Mouse (Mus musculus) gastrocnemius, postnatal 36 days (tissue): ENCODE data around the gene Clptm1. TPM values are rescaled to one million over a fixed set of nuclear protein-coding genes. Genes with fewer than 3 reads are reported as not detected.
"Not testable (repeated sequence)": the region's sequence is repeated elsewhere in the genome, so short reads cannot be mapped to it uniquely, and the experiment has no call there.

ENCODE experiments used
- DNase-seq, 2 experiments: peaks; one replicate each; pipeline ENCODE4 v3.0.0; 2022
- intact Hi-C: fragments of 180-260 bp; cut with DNase I; formaldehyde crosslinking; loops from one replicate; pipeline ENCODE4 v1.15.1; 2025
- total RNA-seq, 2 experiments: library from RNA; stranded (reverse); gene quantifications; 2 replicates each; pipeline ENCODE4 v1.2.3; 2021

The Clptm1 gene
- total RNA-seq, 2 experiments from 2014 or later = 39.2 to 45.7 TPM

GRCm38 (mm10) chr7:19694336-19695212, 29.7 kb upstream of the Clptm1 start:
- no peak for DNase-seq
- intact Hi-C loops = no loop called here

- intact Hi-C loops = no loop called here
- DNase-seq = peak; percentile 37 to 38
These were observed 28.6 kb upstream of the Clptm1 start for GRCm38 (mm10) chr7:19693421-19693820.

GRCm38 (mm10) chr7:19691873-19692865, 27.3 kb upstream of the Clptm1 start, which contains the start of gene Apoc1:
TSS of gene Apoc1 (minus strand) at chr7:19692660.
- DNase-seq = no peak
- intact Hi-C loops = no loop called here

- no peak for DNase-seq
- intact Hi-C loops = no loop called here
These were observed 26.6 kb upstream of the Clptm1 start for GRCm38 (mm10) chr7:19691434-19691833.

GRCm38 (mm10) chr7:19690845-19691244, 26.0 kb upstream of the Clptm1 start:
- DNase-seq = no peak
- intact Hi-C loops = no loop called here

GRCm38 (mm10) chr7:19688611-19689010, 23.8 kb upstream of the Clptm1 start:
- intact Hi-C loops = no loop called here
- DNase-seq = no peak

- intact Hi-C loops = no loop called here
- no peak for DNase-seq
These were observed 23.3 kb upstream of the Clptm1 start for GRCm38 (mm10) chr7:19688101-19688500.

GRCm38 (mm10) chr7:19686927-19687583, 22.2 kb upstream of the Clptm1 start:
- intact Hi-C loops = not testable (repeated sequence)

GRCm38 (mm10) chr7:19686521-19686920, 21.7 kb upstream of the Clptm1 start:
- intact Hi-C loops = no loop called here
- no peak for DNase-seq

More at GRCm38 (mm10) chr7:19686927-19687583, 22.2 kb upstream of the Clptm1 start:
- not testable (repeated sequence) for DNase-seq

- intact Hi-C loops = no loop called here
- no peak for DNase-seq
These were observed 20.5 kb upstream of the Clptm1 start for GRCm38 (mm10) chr7:19685374-19685773.

GRCm38 (mm10) chr7:19683771-19684201, 19.0 kb upstream of the Clptm1 start:
- intact Hi-C loops = no loop called here
- DNase-seq = no peak

- intact Hi-C loops = no loop called here
These were observed 18.1 kb upstream of the Clptm1 start for GRCm38 (mm10) chr7:19682979-19683378.

GRCm38 (mm10) chr7:19681202-19681694, 16.4 kb upstream of the Clptm1 start, which contains the start of the genes Gm44805 and Apoc4:
TSS of gene Gm44805 (minus strand) at chr7:19681423.
TSS of gene Apoc4 (minus strand) at chr7:19681479.
- DNase-seq = no peak
- intact Hi-C loops = no loop called here

More at GRCm38 (mm10) chr7:19682979-19683378, 18.1 kb upstream of the Clptm1 start:
- DNase-seq = no peak

- intact Hi-C loops = no loop called here
- no peak for DNase-seq
These were observed 15.9 kb upstream of the Clptm1 start for GRCm38 (mm10) chr7:19680702-19681101.

- intact Hi-C loops = loop anchor here (10.0 kb wide), 1 partner anchor 116 kb away; the partner anchor contains the start of gene Cblc
- no peak for DNase-seq
These were observed 14.1 kb upstream of the Clptm1 start for GRCm38 (mm10) chr7:19678901-19679300.

GRCm38 (mm10) chr7:19677872-19678271, 13.0 kb upstream of the Clptm1 start, which contains the start of gene Apoc2:
TSS of gene Apoc2 (minus strand) at chr7:19677941.
- intact Hi-C loops = loop anchor here (10.0 kb wide), 1 partner anchor 117 kb away; the partner anchor contains the start of gene Cblc
- DNase-seq = no peak

- intact Hi-C loops = loop anchor here (10.0 kb wide), 1 partner anchor 118 kb away; the partner anchor contains the start of gene Cblc
- no peak for DNase-seq
These were observed 11.8 kb upstream of the Clptm1 start for GRCm38 (mm10) chr7:19676662-19677061.

GRCm38 (mm10) chr7:19675824-19676223, 11.0 kb upstream of the Clptm1 start:
- intact Hi-C loops = loop anchor here (10.0 kb wide), 1 partner anchor 119 kb away; the partner anchor contains the start of gene Cblc

GRCm38 (mm10) chr7:19673083-19673699, 8.4 kb upstream of the Clptm1 start:
- DNase-seq = no peak
- intact Hi-C loops = loop anchor here (10.0 kb wide), 1 partner anchor 122 kb away; the partner anchor contains the start of gene Cblc

More at GRCm38 (mm10) chr7:19675824-19676223, 11.0 kb upstream of the Clptm1 start:
- no peak for DNase-seq
